Mouse (Mus musculus) lung, postnatal 0 days (tissue): ENCODE measurements around the gene Ces2c. TPM values are rescaled to one million over a fixed set of nuclear protein-coding genes. Genes with fewer than 3 reads are reported as not detected.
"Not testable (repeated sequence)": the region's sequence is repeated elsewhere in the genome, so short reads cannot be mapped to it uniquely, and the experiment has no call there.

Experiments used
- ATAC-seq: fragments of 200-750 bp; cut with Nextera tagmentation; 2 replicates; pipeline ENCODE4 v1.8.0; 2017; ENCODE audit warnings: moderate library complexity
- DNase-seq: peaks from one replicate; pipeline ENCODE4 v3.0.0-alpha.2; 2016; ENCODE audit warnings: low spot score
- H3K27ac ChIP-seq: fragments of 300-500 bp; sonication (generic); 2 replicates; pipeline ENCODE4 v1.5.1; 2014; ENCODE audit warnings: antibody characterized with exemption, mild to moderate bottlenecking, low read length, mixed read lengths
- H3K27me3 ChIP-seq: fragments of 300-500 bp; sonication (generic); replicated peaks from 2 replicates; pipeline ENCODE4 v1.6.1; 2014; ENCODE audit warnings: low read length, mixed read lengths; ENCODE audit not compliant: insufficient read depth
- H3K36me3 ChIP-seq: fragments of 300-500 bp; sonication (generic); 2 replicates; pipeline ENCODE4 v1.6.1; 2014; ENCODE audit warnings: low read length, mixed read lengths; ENCODE audit not compliant: insufficient read depth
- H3K4me1 ChIP-seq: fragments of 300-500 bp; sonication (generic); 2 replicates; pipeline ENCODE4 v1.6.1; 2014; ENCODE audit warnings: antibody characterized with exemption, low read depth, low read length, mixed read lengths; ENCODE audit not compliant: insufficient read depth
- H3K4me2 ChIP-seq: fragments of 300-500 bp; sonication (generic); replicated peaks from 2 replicates; pipeline ENCODE4 v1.6.1; 2014; ENCODE audit warnings: low read depth, mild to moderate bottlenecking, low read length, moderate library complexity, mixed read lengths
- H3K4me3 ChIP-seq: fragments of 300-500 bp; sonication (generic); 2 replicates; pipeline ENCODE4 v1.5.1; 2014; ENCODE audit warnings: low read depth, low read length
- H3K9ac ChIP-seq: fragments of 300-500 bp; sonication (generic); replicated peaks from 2 replicates; pipeline ENCODE4 v1.6.1; 2014; ENCODE audit warnings: low read depth, mild to moderate bottlenecking
- H3K9me3 ChIP-seq: fragments of 300-500 bp; sonication (generic); 2 replicates; pipeline ENCODE4 v1.6.1; 2016; ENCODE audit warnings: low read length, mixed read lengths
- CTCF ChIP-seq: IDR thresholded peaks from 2 replicates; pipeline ENCODE4 v1.5.1; 2016; ENCODE audit warnings: antibody characterized with exemption, mild to moderate bottlenecking
- EP300 ChIP-seq: IDR thresholded peaks from 2 replicates; pipeline ENCODE4 v1.6.1; 2016; ENCODE audit warnings: antibody characterized with exemption, mild to moderate bottlenecking, control low read depth
- WGBS: fragments of 180-500 bp; shearing (Covaris S2); extraction: QIAGEN DNeasy Blood & Tissue Kit; methylation state at CpG from one replicate; pipeline ENCODE4 v1.1.7; 2014; 5-methylcytosine and 5-hydroxymethylcytosine counted together
- polyA plus RNA-seq: library from polyadenylated mRNA; unstranded; fragments of >200 nt; fragmentation: Nextera tagmentation; extraction: Ambion mirVana; gene quantifications from 2 replicates; pipeline ENCODE4 v1.2.1, GENCODE M21; 2015

The Ces2c gene
- polyA plus RNA-seq, 1 experiment from 2014 or later, result not detected

DNA sequence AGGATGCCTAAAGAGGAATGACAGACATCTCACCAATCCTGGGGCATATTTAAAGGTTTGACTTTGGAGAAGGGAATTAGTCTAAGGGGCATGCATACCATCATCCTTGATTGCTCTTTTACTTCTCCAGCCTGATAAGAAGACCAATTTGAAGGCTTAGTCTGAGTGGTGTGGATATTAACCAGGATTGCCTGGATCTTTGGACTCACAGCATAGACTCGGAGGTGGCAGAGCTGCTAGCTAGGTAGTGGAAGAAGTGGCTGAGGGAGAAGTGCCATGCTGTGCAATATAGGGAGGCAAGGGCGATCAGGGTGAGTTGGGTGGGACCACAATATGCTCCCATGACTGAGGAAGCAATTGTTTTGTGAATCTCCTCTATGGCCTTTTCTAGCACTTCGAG lies 18.6 kb upstream of the Ces2c start:
- Histone ChIP-seq H3K4me1 (no peaks in the 10 kb centered on the region), H3K27me3 (no peaks in the 10 kb centered on the region), H3K4me2 (no peak overlapping the region), H3K4me3 (no peak overlapping the region), H3K9me3 (no peaks in the 10 kb centered on the region), H3K36me3 (no peaks in the 10 kb centered on the region), H3K27ac (no peak overlapping the region), H3K9ac (no peak overlapping the region)
- DNase-seq (no peak), ATAC-seq (no peak)
- no peak for TF ChIP-seq EP300
- TF ChIP-seq CTCF, result no peak
- WGBS, result 62% methylated on average over 3 of the region's 3 CpGs

DNA sequence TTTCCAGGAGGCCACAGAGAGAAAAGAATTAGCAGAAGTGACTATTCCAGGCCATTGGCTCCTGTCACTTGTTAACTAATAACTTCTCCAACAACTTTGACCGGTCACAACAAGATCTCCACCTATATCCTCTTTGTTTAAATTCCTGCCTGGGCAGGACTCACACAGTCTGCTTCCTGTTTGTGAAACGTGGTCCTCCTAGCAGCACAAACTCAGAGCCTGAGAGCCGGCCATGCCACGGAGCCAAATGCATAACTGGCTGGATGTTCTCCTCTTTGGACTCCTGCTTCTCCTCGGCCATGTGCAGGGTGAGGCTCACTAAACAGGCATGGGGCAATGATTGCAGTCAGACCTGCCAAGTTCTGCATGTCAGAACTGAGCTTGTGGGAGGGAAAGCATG lies 15.4 kb upstream of the Ces2c start, which contains the start of gene Ces2b:
Gene Ces2b, plus strand, starts transcription at position 133 of the 400 bp plus-strand sequence.
- Histone ChIP-seq H3K36me3 (no peaks in the 10 kb centered on the region), H3K9me3 (no peaks in the 10 kb centered on the region), H3K4me3 (no peak within 1 kb of the TSS), H3K27me3 (no peaks in the 10 kb centered on the region), H3K9ac (no peak within 1 kb of the TSS), H3K4me1 (no peaks in the 10 kb centered on the region), H3K4me2 (no peak within 1 kb of the TSS), H3K27ac (no peak within 1 kb of the TSS)
- ATAC-seq (no peak), DNase-seq (no peak)
- WGBS, result 41% methylated on average over 5 of the region's 5 CpGs
- no peak for TF ChIP-seq EP300
- no peak for TF ChIP-seq CTCF

DNA sequence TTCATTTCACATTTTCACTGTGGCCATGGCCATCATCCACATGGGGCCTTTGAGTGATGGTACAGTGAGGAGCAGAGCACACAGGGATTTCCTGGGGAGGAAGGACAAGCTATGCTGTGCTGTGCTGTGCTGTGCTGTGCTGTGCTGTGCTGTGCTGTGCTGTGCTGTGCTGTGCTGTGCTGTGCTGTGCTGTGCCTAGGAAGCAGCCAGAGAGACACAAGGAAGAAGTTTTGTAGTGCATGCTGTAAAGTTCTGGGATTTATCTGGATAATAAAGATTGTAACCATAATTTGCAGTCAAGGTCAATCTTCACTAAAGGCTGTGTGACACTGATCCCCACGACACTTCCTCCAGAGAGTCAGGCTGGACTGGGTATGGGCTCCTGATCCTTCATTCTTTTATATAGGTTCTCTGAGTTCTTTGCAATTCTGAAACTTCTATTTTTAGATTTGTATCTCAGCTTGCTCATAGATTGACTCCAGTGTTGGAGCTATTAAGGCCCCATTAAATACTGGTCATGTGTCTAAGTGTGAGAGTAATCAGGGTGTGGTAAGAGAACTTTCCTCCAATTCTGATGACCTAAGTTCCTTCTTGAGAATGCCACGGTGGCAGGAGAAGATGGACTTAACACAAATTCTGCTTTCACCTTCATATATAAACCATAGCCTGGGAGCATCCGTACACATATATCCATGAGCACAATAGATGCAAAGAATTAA lies 5.3 kb upstream of the Ces2c start:
- H3K4me1 ChIP-seq, result no peaks in the 10 kb centered on the region
- H3K36me3 ChIP-seq, result no peaks in the 10 kb centered on the region
- H3K4me2 ChIP-seq, result no peak overlapping the region
- no peak for DNase-seq
- H3K9me3 ChIP-seq, result no peaks in the 10 kb centered on the region
- 84% methylated on average over 3 of the region's 3 CpGs for WGBS
- no peak for ATAC-seq
- H3K27ac ChIP-seq, result no peak overlapping the region
- no peak overlapping the region for H3K4me3 ChIP-seq
- no peak overlapping the region for H3K9ac ChIP-seq
- H3K27me3 ChIP-seq, result no peaks in the 10 kb centered on the region
- no peak for TF ChIP-seq CTCF
- no peak for TF ChIP-seq EP300

DNA sequence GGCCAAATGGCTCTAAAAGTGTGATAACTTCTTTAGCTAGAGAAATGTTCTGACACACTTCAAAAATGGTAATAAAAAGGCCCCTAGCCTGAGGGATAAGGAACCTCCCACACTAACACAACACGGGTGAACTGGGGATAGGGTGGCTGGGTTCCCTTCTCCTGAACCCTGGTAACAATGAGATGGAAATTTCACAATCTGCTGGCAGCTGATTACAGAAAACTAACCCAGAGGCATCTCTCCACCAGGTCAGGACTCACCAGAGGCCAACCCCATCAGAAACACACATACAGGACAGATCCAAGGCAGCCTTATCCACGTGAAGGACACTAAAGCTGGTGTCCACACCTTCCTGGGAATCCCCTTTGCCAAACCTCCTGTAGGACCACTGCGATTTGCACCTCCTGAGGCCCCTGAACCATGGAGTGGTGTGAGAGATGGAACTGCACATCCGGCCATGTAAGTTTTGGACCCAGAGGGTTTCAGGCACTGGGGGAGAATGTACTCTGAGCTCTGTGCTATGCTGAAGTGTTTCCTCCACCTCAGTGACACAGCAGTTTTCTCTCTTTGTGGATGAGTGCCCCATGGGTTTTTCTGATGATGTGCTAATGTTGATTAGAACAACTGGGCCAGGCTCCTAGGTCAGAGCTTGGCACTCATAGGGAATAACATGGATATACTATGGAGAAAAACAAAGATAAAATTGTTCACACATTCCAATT lies 1.0 kb downstream of the Ces2c start:
- ATAC-seq, result no peak
- no peaks in the 10 kb centered on the region for H3K27me3 ChIP-seq
- TF ChIP-seq CTCF (no peak), EP300 (no peak)
- H3K9me3 ChIP-seq, result no peaks in the 10 kb centered on the region
- no peaks in the 10 kb centered on the region for H3K36me3 ChIP-seq
- no peak overlapping the region for H3K27ac ChIP-seq
- no peak overlapping the region for H3K4me3 ChIP-seq
- no peak overlapping the region for H3K4me2 ChIP-seq
- WGBS, result 57% methylated on average over 4 of the region's 4 CpGs
- H3K4me1 ChIP-seq, result no peaks in the 10 kb centered on the region
- no peak overlapping the region for H3K9ac ChIP-seq
- no peak for DNase-seq

DNA sequence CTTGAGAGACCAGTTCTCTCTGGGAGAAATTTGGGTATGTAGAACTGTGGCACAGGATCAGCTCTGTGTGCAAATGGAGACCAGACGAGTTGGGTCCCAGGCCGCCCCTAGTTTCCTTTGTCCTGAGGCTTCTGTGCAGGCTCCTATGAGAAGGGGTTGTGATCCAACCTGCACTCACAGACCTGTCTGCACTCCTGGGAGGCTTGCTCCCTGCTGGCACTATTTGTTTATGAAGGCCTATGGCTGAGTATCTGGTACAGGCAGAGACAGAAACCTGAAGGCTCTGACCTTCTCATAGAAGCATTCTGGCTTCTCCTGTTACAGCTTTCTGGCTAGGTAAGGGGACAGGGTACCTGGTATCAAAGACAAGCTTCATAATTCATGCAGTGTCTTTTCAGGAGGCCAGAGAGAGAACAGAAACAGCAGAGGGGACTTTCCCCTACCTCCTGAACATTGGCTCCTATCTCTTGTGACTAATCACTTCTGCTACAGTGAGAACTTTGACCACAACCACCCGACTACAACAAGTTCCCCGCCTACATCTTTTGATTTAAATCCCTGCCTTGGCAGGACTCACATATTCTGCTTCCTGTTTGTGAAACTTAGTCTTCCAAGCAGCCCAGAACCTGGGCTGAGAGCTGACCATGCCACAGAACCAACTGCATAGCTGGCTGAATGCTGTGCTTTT lies 20.1 kb downstream of the Ces2c start:
- H3K9ac ChIP-seq, ATAC-seq, H3K4me3 ChIP-seq, H3K27ac ChIP-seq, DNase-seq, H3K4me2 ChIP-seq, H3K9me3 ChIP-seq, H3K27me3 ChIP-seq, H3K36me3 ChIP-seq, H3K4me1 ChIP-seq: not testable (repeated sequence)
- WGBS, result no CpG with 5 or more reads among the region's 4 CpGs

DNA sequence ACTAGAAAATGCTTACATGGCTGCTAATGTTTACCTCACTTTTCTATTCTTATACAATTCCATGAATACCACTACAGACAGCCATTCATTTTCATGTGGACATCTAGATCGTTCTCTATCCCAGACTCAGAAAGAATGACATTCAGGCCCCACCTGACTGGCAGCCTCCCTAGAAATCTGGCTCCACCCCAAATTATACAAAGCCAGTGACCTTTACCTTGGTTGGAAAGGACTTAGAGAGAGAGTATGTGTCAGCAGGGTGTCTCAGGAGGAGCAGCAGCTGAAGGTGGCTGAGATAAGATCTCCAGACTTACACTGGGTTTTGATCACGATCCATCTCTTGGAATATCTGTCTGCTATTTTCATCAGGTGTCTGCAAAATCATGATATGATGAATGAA lies 22.0 kb downstream of the Ces2c start:
- WGBS, result no CpG with 5 or more reads among the region's 2 CpGs

DNA sequence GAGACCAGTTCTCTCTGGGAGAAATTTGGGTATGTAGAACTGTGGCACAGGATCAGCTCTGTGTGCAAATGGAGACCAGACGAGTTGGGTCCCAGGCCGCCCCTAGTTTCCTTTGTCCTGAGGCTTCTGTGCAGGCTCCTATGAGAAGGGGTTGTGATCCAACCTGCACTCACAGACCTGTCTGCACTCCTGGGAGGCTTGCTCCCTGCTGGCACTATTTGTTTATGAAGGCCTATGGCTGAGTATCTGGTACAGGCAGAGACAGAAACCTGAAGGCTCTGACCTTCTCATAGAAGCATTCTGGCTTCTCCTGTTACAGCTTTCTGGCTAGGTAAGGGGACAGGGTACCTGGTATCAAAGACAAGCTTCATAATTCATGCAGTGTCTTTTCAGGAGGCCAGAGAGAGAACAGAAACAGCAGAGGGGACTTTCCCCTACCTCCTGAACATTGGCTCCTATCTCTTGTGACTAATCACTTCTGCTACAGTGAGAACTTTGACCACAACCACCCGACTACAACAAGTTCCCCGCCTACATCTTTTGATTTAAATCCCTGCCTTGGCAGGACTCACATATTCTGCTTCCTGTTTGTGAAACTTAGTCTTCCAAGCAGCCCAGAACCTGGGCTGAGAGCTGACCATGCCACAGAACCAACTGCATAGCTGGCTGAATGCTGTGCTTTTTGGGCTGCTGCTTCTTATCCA lies 39.5 kb downstream of the Ces2c start:
- not testable (repeated sequence) for H3K9me3 ChIP-seq, H3K4me2 ChIP-seq, DNase-seq, H3K4me3 ChIP-seq, H3K4me1 ChIP-seq, H3K9ac ChIP-seq, H3K27me3 ChIP-seq, ATAC-seq, H3K36me3 ChIP-seq, H3K27ac ChIP-seq
- WGBS, result no CpG with 5 or more reads among the region's 4 CpGs

More for the DNA sequence above, 22.0 kb downstream of the Ces2c start:
- H3K4me1 ChIP-seq, H3K36me3 ChIP-seq, H3K9me3 ChIP-seq, DNase-seq, H3K4me2 ChIP-seq, H3K27me3 ChIP-seq, H3K4me3 ChIP-seq, H3K27ac ChIP-seq, H3K9ac ChIP-seq, ATAC-seq: not testable (repeated sequence)
